Comparison of ENCODE assay signal across 8 mouse cellular contexts in genomic region chr7:28716590-28717281, GRCm38 (mm10). TPM values are rescaled to one million over a fixed set of nuclear protein-coding genes. Genes with fewer than 3 reads are reported as not detected.
DNase-seq lines count a peak whose midpoint lies in the region; ATAC-seq and TF ChIP-seq lines count a peak whose summit lies in the region.

Fbxo17 (plus strand) TSS chr7:28716804.

- H3K9ac ChIP-seq in forebrain, embryonic 12.5 days: peak within 1 kb of the TSS; percentile 61
- H3K9ac ChIP-seq in limb, embryonic 14.5 days (ENCODE audit: low read depth, low read length, severe bottlenecking): peak within 1 kb of the TSS; percentile 82
- H3K9ac ChIP-seq in midbrain, embryonic 14.5 days (replicated peaks; ENCODE audit: low read length): peak within 1 kb of the TSS; percentile 52

- no peak for TF ChIP-seq CTCF in bone marrow macrophage, adult 2 months (IDR thresholded peaks at IDR 0.05; ENCODE audit: low read depth, low read length)

- H3K4me3 ChIP-seq in bone marrow macrophage, adult 2 months (ENCODE audit: insufficient read depth, low read length): peak within 1 kb of the TSS; percentile 57
- H3K4me3 ChIP-seq in forebrain, embryonic 12.5 days (replicated peaks): peak within 1 kb of the TSS; percentile 48
- peak within 1 kb of the TSS; percentile 59 for H3K4me3 ChIP-seq in limb, embryonic 14.5 days (replicated peaks; ENCODE audit: low read length)
- H3K4me3 ChIP-seq in midbrain, embryonic 14.5 days (replicated peaks; ENCODE audit: low read depth, low read length): peak within 1 kb of the TSS; percentile 36

- intact Hi-C loops in heart, postnatal 25 days (cut with DNase I): no loop called here

- peak within 1 kb of the TSS; percentile 75 for H3K4me2 ChIP-seq in forebrain, embryonic 12.5 days
- peak within 1 kb of the TSS; percentile 72 for H3K4me2 ChIP-seq in limb, embryonic 14.5 days (replicated peaks; ENCODE audit: low read depth, low read length, severe bottlenecking)
- H3K4me2 ChIP-seq in midbrain, embryonic 14.5 days (ENCODE audit: low read length): peak within 1 kb of the TSS; percentile 70

- peak; percentile 75 for DNase-seq in MN1 (ENCODE audit: low spot score)
- DNase-seq in heart, postnatal 25 days (ENCODE audit: low spot score): peak; percentile 19
- peak; percentile 78 for DNase-seq in limb, embryonic 14.5 days (ENCODE audit: low spot score)
- DNase-seq in midbrain, embryonic 14.5 days: peak; percentile 74
- peak; percentile 84 for DNase-seq in testis, postnatal 10 days (ENCODE audit: low spot score)
- no peak for DNase-seq in layer of hippocampus, adult 18-20 months (ENCODE audit: low spot score in 2 of 2)

- no peak for TF ChIP-seq POLR2A in bone marrow macrophage, adult 2 months (IDR thresholded peaks at IDR 0.05; ENCODE audit: borderline replicate concordance, low read depth, low read length)
- 0 out of 2 replicates have a peak, but pooled peaks have one; percentile 36 for TF ChIP-seq POLR2A in limb, embryonic 14.5 days (IDR thresholded peaks at IDR 0.05; ENCODE audit: borderline replicate concordance, extremely low read depth, insufficient read depth, insufficient read length)

- H3K27me3 ChIP-seq in forebrain, embryonic 12.5 days: no peaks in the 10 kb centered on the region
- H3K27me3 ChIP-seq in limb, embryonic 14.5 days (ENCODE audit: control insufficient read depth, insufficient read depth, low read length): no peaks in the 10 kb centered on the region
- no peaks in the 10 kb centered on the region for H3K27me3 ChIP-seq in midbrain, embryonic 14.5 days (ENCODE audit: control insufficient read depth, insufficient read depth, low read length)

- no peaks in the 10 kb centered on the region for H3K4me1 ChIP-seq in bone marrow macrophage, adult 2 months (ENCODE audit: control insufficient read depth, insufficient read depth, low read length)
- H3K4me1 ChIP-seq in forebrain, embryonic 12.5 days: peaks cover 10% of the 10 kb centered on the region
- H3K4me1 ChIP-seq in limb, embryonic 14.5 days (ENCODE audit: control insufficient read depth, insufficient read depth, low read length): 0 out of 2 replicates have a peak, but pooled peaks cover 4% of the 10 kb centered on the region
- no peaks in the 10 kb centered on the region; the same call in 1 of the 2 replicates for H3K4me1 ChIP-seq in midbrain, embryonic 14.5 days (ENCODE audit: control insufficient read depth, insufficient read depth, low read length)

- H3K36me3 ChIP-seq in forebrain, embryonic 12.5 days (replicated peaks): no peaks in the 10 kb centered on the region
- H3K36me3 ChIP-seq in limb, embryonic 14.5 days (ENCODE audit: control insufficient read depth, insufficient read depth, low read length): no peaks in the 10 kb centered on the region
- no peaks in the 10 kb centered on the region for H3K36me3 ChIP-seq in midbrain, embryonic 14.5 days (ENCODE audit: control insufficient read depth, insufficient read depth, low read length)

- no peak within 1 kb of the TSS for H3K27ac ChIP-seq in bone marrow macrophage, adult 2 months (ENCODE audit: insufficient read depth, low read depth, low read length)
- no peak within 1 kb of the TSS for H3K27ac ChIP-seq in forebrain, embryonic 12.5 days
- peak within 1 kb of the TSS; percentile 87 for H3K27ac ChIP-seq in limb, embryonic 14.5 days (replicated peaks; ENCODE audit: low read depth, low read length)
- no peak within 1 kb of the TSS for H3K27ac ChIP-seq in midbrain, embryonic 14.5 days (replicated peaks; ENCODE audit: low read depth, low read length)

- WGBS in forebrain, embryonic 12.5 days: 2% methylated on average over 36 of the region's 36 CpGs
- WGBS in limb, embryonic 14.5 days: 3% methylated on average over 36 of the region's 36 CpGs
- WGBS in midbrain, embryonic 14.5 days: under 1% methylated on average over 36 of the region's 36 CpGs

- H3K9me3 ChIP-seq in forebrain, embryonic 12.5 days: no peaks in the 10 kb centered on the region
- no peaks in the 10 kb centered on the region for H3K9me3 ChIP-seq in limb, embryonic 14.5 days (ENCODE audit: control insufficient read depth, low read length)
- no peaks in the 10 kb centered on the region for H3K9me3 ChIP-seq in midbrain, embryonic 14.5 days (ENCODE audit: control insufficient read depth, low read length)

- peak; percentile 58; the same call in 1 of the 2 replicates for ATAC-seq in forebrain, embryonic 12.5 days (ENCODE audit: low FRiP score)
- peak; percentile 82 for ATAC-seq in limb, embryonic 14.5 days (ENCODE audit: low FRiP score, low read depth)
- peak; percentile 48 for ATAC-seq in midbrain, embryonic 14.5 days (ENCODE audit: low FRiP score, low TSS enrichment)

RNA-seq across cellular contexts. Expression of gene Fbxo17, which starts in this region (rescaled TPM):
- 0.47 and 0.92 TPM in 2 replicates for polyA plus RNA-seq in bone marrow macrophage, adult 2 months (2012; ENCODE audit: insufficient read depth, insufficient read length, missing spikeins)
- 7.3 and 8.0 TPM in 2 replicates for polyA plus RNA-seq in forebrain, embryonic 12.5 days (2016; fragmentation: Nextera tagmentation; extraction: Ambion mirVana)
- under 1 TPM; 0.36 to 0.92 TPM for total RNA-seq in heart, postnatal 25 days (2021)
- 34.8 and 43.3 TPM in 2 replicates for polyA plus RNA-seq in limb, embryonic 14.5 days (2012; rRNA removed)
- polyA plus RNA-seq in limb, embryonic 14.5 days (2014; fragmentation: Nextera tagmentation; extraction: Ambion mirVana): 25.6 and 29.0 TPM in 2 replicates
- 1.6 and 2.9 TPM in 2 replicates for polyA plus RNA-seq in midbrain, embryonic 14.5 days (2014; fragmentation: Nextera tagmentation; extraction: Ambion mirVana)
- total RNA-seq in layer of hippocampus, adult 18-20 months (2021): 1 to 10 TPM; 1.5 to 1.9 TPM

Comparison
In these comparisons a context has a peak if more than half of its experiments do, and no peak if none do; other contexts are left out.
1. Peak in DNase-seq in heart, postnatal 25 days; RNA of the gene not detected or under 1 TPM.
2. DNase-seq: peak in MN1 (single experiment), limb, embryonic 14.5 days (single experiment), midbrain, embryonic 14.5 days (single experiment) and testis, postnatal 10 days (single experiment); none in layer of hippocampus, adult 18-20 months (0 of 2).
3. Peak in every context shown above with its lines, with median percentiles within 50 percentile points of each other: H3K4me3 ChIP-seq, ATAC-seq, H3K4me2 ChIP-seq and H3K9ac ChIP-seq.